Mouse (Mus musculus) MN1 (cell line): ENCODE data around the gene Ctf2.
"Not testable (repeated sequence)": the region's sequence is repeated elsewhere in the genome, so short reads cannot be mapped to it uniquely, and the experiment has no call there.

Experiments
- DNase-seq: peaks from one replicate; pipeline ENCODE4 v3.0.0-alpha.2; 2016; ENCODE audit warnings: low spot score

Gene Ctf2

GRCm38 (mm10) chr7:127712461-127713385 is 19.2 kb downstream of the Ctf2 start, which contains the start of gene Ctf1:
Ctf1 (plus strand) TSS chr7:127712736.
- DNase-seq, result peak; percentile 90

GRCm38 (mm10) chr7:127711456-127711855 is 20.5 kb downstream of the Ctf2 start:
- DNase-seq, result no peak

GRCm38 (mm10) chr7:127711031-127711430 is 20.9 kb downstream of the Ctf2 start:
- no peak for DNase-seq

- no peak for DNase-seq
These were observed 22.5 kb downstream of the Ctf2 start for GRCm38 (mm10) chr7:127709261-127709979.

GRCm38 (mm10) chr7:127708207-127709078 is 23.5 kb downstream of the Ctf2 start, which contains the start of gene Bcl7c:
Bcl7c (minus strand) TSS chr7:127708933.
- peak; percentile 97 for DNase-seq

- DNase-seq, result no peak
These were observed 24.1 kb downstream of the Ctf2 start for GRCm38 (mm10) chr7:127707957-127708206.

GRCm38 (mm10) chr7:127707045-127707956 is 24.7 kb downstream of the Ctf2 start:
- peak; percentile 58 for DNase-seq

GRCm38 (mm10) chr7:127705706-127706105 is 26.3 kb downstream of the Ctf2 start:
- DNase-seq, result no peak

- DNase-seq, result no peak
These were observed 27.4 kb downstream of the Ctf2 start for GRCm38 (mm10) chr7:127704598-127704997.

GRCm38 (mm10) chr7:127703561-127704178 is 28.3 kb downstream of the Ctf2 start:
- no peak for DNase-seq

- no peak for DNase-seq
These were observed 31.1 kb downstream of the Ctf2 start for GRCm38 (mm10) chr7:127700712-127701331.

- DNase-seq, result peak; percentile 40
These were observed 33.0 kb downstream of the Ctf2 start for GRCm38 (mm10) chr7:127698986-127699385.

GRCm38 (mm10) chr7:127693730-127694129 is 38.2 kb downstream of the Ctf2 start:
- not testable (repeated sequence) for DNase-seq

- DNase-seq, result no peak
These were observed 38.7 kb downstream of the Ctf2 start for GRCm38 (mm10) chr7:127693290-127693689.

GRCm38 (mm10) chr7:127691221-127691989 is 40.6 kb downstream of the Ctf2 start:
- DNase-seq, result peak; percentile 91

GRCm38 (mm10) chr7:127689626-127690280 is 42.2 kb downstream of the Ctf2 start:
- no peak for DNase-seq

GRCm38 (mm10) chr7:127688935-127689334 is 43.0 kb downstream of the Ctf2 start:
- no peak for DNase-seq

GRCm38 (mm10) chr7:127686740-127687449 is 45.1 kb downstream of the Ctf2 start:
- no peak for DNase-seq
